Mouse (Mus musculus) hindbrain, postnatal 0 days (tissue): Measurements from ENCODE around the gene Kalrn. TPM values are rescaled to one million over a fixed set of nuclear protein-coding genes. Genes with fewer than 3 reads are reported as not detected.

Experiments
- ATAC-seq: fragments of 200-750 bp; cut with Nextera tagmentation; 2 replicates; pipeline ENCODE4 v1.8.0; 2017; ENCODE audit warnings: mild to moderate bottlenecking, moderate TSS enrichment, moderate library complexity
- DNase-seq: peaks from one replicate; pipeline ENCODE4 v3.0.0-alpha.2; 2015; ENCODE audit warnings: low spot score
- H3K27ac ChIP-seq: fragments of 300-500 bp; sonication (generic); 2 replicates; pipeline ENCODE4 v1.5.1; 2014; ENCODE audit warnings: mild to moderate bottlenecking
- H3K27me3 ChIP-seq: fragments of 300-500 bp; sonication (generic); 2 replicates; pipeline ENCODE4 v1.6.1; 2014; ENCODE audit warnings: low read length, mixed read lengths; ENCODE audit not compliant: insufficient read depth
- H3K36me3 ChIP-seq: fragments of 300-500 bp; sonication (generic); 2 replicates; pipeline ENCODE4 v1.6.1; 2014; ENCODE audit warnings: low read length, mixed read lengths; ENCODE audit not compliant: insufficient read depth
- H3K4me1 ChIP-seq: fragments of 300-500 bp; sonication (generic); 2 replicates; pipeline ENCODE4 v1.6.1; 2014; ENCODE audit warnings: antibody characterized with exemption, low read length, mixed read lengths; ENCODE audit not compliant: insufficient read depth
- H3K4me2 ChIP-seq: fragments of 300-500 bp; sonication (generic); 2 replicates; pipeline ENCODE4 v1.6.1; 2014; ENCODE audit warnings: low read depth, mild to moderate bottlenecking, low read length, moderate library complexity, mixed read lengths
- H3K4me3 ChIP-seq: fragments of 300-500 bp; sonication (generic); 2 replicates; pipeline ENCODE4 v1.5.1; 2014; ENCODE audit warnings: low read length
- H3K9ac ChIP-seq: fragments of 300-500 bp; sonication (generic); replicated peaks from 2 replicates; pipeline ENCODE4 v1.6.1; 2014; ENCODE audit warnings: mild to moderate bottlenecking, low read length, moderate library complexity, mixed read lengths
- H3K9me3 ChIP-seq: fragments of 300-500 bp; sonication (generic); 2 replicates; pipeline ENCODE4 v1.6.1; 2016; ENCODE audit warnings: low read length, mixed read lengths
- CTCF ChIP-seq: IDR thresholded peaks from 2 replicates; pipeline ENCODE4 v1.5.1; 2016; ENCODE audit warnings: antibody characterized with exemption, control low read depth, low read depth
- WGBS: fragments of 180-500 bp; shearing (Covaris S2); extraction: QIAGEN DNeasy Blood & Tissue Kit; methylation state at CpG from one replicate; pipeline ENCODE4 v1.1.7; 2014; 5-methylcytosine and 5-hydroxymethylcytosine counted together
- polyA plus RNA-seq: library from polyadenylated mRNA; unstranded; fragments of >200 nt; fragmentation: Nextera tagmentation; extraction: Ambion mirVana; gene quantifications from 2 replicates; pipeline ENCODE4 v1.2.1, GENCODE M21; 2015
- total RNA-seq: library from RNA; depleted of rRNA; stranded (reverse); fragments of >200 nt; gene quantifications from 2 replicates; pipeline ENCODE4 v1.2.3, GENCODE M21; 2014

Gene Kalrn
- total and polyA plus RNA-seq, 2 experiments from 2014 or later = 17.0 to 107 TPM

DNA sequence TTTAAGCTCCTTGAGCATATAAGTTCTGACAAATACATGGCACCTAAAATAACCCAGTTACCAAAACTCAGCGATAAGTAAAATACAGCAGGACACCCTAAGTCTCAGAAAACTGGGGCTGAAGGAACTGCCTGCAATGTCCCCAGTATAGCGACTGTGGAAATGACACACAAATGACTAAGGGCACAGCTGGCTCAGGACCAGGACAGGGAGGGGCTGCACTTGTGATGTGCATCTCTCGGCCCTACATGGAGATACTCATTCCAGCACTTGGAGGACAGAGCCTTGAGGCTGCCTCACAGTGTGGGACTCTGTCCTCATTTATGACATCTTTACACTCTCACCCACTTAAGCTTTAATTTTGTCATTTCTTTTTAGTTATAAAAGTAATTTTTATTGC lies 497.2 kb downstream of the Kalrn start:
- WGBS = 78% methylated on average over 3 of the region's 3 CpGs
- no peaks in the 10 kb centered on the region for H3K9me3 ChIP-seq
- no peak overlapping the region for H3K4me2 ChIP-seq
- H3K4me1 ChIP-seq = no peaks in the 10 kb centered on the region
- no peaks in the 10 kb centered on the region for H3K27me3 ChIP-seq
- H3K36me3 ChIP-seq = no peaks in the 10 kb centered on the region
- no peak overlapping the region for H3K4me3 ChIP-seq
- ATAC-seq = no peak
- H3K9ac ChIP-seq = no peak overlapping the region
- no peak for DNase-seq
- no peak overlapping the region for H3K27ac ChIP-seq
- TF ChIP-seq CTCF = no peak

- Histone ChIP-seq H3K4me1 (no peaks in the 10 kb centered on the region), H3K9ac (no peak overlapping the region), H3K36me3 (no peaks in the 10 kb centered on the region), H3K9me3 (no peaks in the 10 kb centered on the region), H3K27ac (no peak overlapping the region), H3K4me2 (no peak overlapping the region), H3K4me3 (no peak overlapping the region), H3K27me3 (no peaks in the 10 kb centered on the region)
- 94% methylated on average over 4 of the region's 4 CpGs for WGBS
- no peak for DNase-seq
- ATAC-seq = no peak
- TF ChIP-seq CTCF = peak; percentile 27; the same call in 1 of the 2 replicates
These were observed 499.4 kb downstream of the Kalrn start for GRCm38 (mm10) chr16:34073930-34074329.

DNA sequence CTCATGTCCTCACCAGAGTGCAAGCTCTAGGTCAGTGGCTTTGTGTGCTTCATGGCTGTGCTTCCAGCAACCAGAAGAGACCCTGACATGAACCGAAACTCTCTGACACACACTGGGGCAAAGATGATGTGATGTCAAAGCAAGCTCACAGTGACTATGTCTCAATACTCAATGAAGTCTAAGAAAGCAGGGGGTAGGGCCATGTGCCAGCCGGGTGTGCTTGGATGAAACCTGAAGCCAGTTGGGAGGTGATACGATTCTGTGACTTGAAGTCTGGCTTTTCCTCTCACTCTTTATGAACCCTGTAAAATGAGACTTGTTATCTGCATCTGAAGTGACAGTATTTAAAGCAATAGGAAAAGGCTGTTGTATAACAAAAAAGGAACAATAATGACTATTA lies 501.2 kb downstream of the Kalrn start:
- WGBS = 72% methylated on average over 3 of the region's 3 CpGs
- Histone ChIP-seq H3K9ac (no peak overlapping the region), H3K4me3 (no peak overlapping the region), H3K4me1 (no peaks in the 10 kb centered on the region), H3K36me3 (no peaks in the 10 kb centered on the region), H3K9me3 (no peaks in the 10 kb centered on the region), H3K27ac (no peak overlapping the region), H3K4me2 (no peak overlapping the region), H3K27me3 (no peaks in the 10 kb centered on the region)
- TF ChIP-seq CTCF = no peak
- ATAC-seq (no peak), DNase-seq (no peak)

DNA sequence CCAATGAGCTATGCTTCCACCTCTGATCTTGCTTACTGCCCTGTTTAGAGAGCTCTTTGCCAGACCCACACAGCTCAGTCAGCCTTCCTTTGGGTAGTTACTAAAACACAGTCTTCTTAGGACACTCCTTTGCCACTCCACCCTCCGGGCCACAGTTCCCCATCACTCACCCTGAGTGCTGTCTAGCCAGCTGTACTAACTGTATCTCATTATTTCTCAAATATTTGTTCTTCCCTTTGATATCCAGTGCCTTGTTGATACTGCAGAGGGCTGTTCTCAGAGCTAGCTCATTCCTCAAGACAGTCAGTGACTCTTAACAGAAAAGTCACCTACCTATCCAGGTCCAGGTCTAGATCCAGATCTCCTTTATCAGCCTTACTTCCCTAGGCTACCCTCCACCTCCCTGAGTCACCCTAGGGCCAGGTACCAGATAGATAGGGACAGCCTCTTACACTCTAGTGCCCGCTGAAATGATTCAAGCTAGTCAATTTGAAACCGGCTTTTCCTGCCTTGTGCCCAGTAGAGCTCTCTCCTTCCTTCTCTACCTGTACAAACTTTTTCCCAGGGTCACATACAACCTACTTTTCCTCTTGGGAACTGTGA lies 502.0 kb downstream of the Kalrn start:
- no peaks in the 10 kb centered on the region for H3K9me3 ChIP-seq

GRCm38 (mm10) chr16:34069481-34069880 lies 503.9 kb downstream of the Kalrn start:
- H3K4me2 ChIP-seq = no peak overlapping the region
- no peaks in the 10 kb centered on the region for H3K27me3 ChIP-seq
- no peak overlapping the region for H3K4me3 ChIP-seq
- no peak overlapping the region for H3K27ac ChIP-seq
- ATAC-seq = no peak
- no peak for DNase-seq
- H3K4me1 ChIP-seq = no peaks in the 10 kb centered on the region
- no peaks in the 10 kb centered on the region for H3K36me3 ChIP-seq
- no peak overlapping the region for H3K9ac ChIP-seq
- no peak for TF ChIP-seq CTCF
- H3K9me3 ChIP-seq = no peaks in the 10 kb centered on the region
- 85% methylated on average over 3 of the region's 3 CpGs for WGBS

More for the DNA sequence above, 502.0 kb downstream of the Kalrn start:
- Histone ChIP-seq H3K4me3 (no peak overlapping the region), H3K4me1 (no peaks in the 10 kb centered on the region), H3K9ac (no peak overlapping the region), H3K27me3 (no peaks in the 10 kb centered on the region), H3K4me2 (no peak overlapping the region), H3K36me3 (no peaks in the 10 kb centered on the region), H3K27ac (no peak overlapping the region)
- no peak for ATAC-seq
- DNase-seq = no peak
- 95% methylated on average over 3 of the region's 3 CpGs for WGBS
- TF ChIP-seq CTCF = no peak

- H3K9ac ChIP-seq = no peak overlapping the region
- DNase-seq (no peak), ATAC-seq (no peak)
- no peak for TF ChIP-seq CTCF
- no peaks in the 10 kb centered on the region for H3K27me3 ChIP-seq
- H3K4me1 ChIP-seq = no peaks in the 10 kb centered on the region
- H3K9me3 ChIP-seq = no peaks in the 10 kb centered on the region
- no peak overlapping the region for H3K4me3 ChIP-seq
- no peak overlapping the region for H3K4me2 ChIP-seq
- no peaks in the 10 kb centered on the region for H3K36me3 ChIP-seq
- no peak overlapping the region for H3K27ac ChIP-seq
These were observed 506.4 kb downstream of the Kalrn start for GRCm38 (mm10) chr16:34066922-34067321.

DNA sequence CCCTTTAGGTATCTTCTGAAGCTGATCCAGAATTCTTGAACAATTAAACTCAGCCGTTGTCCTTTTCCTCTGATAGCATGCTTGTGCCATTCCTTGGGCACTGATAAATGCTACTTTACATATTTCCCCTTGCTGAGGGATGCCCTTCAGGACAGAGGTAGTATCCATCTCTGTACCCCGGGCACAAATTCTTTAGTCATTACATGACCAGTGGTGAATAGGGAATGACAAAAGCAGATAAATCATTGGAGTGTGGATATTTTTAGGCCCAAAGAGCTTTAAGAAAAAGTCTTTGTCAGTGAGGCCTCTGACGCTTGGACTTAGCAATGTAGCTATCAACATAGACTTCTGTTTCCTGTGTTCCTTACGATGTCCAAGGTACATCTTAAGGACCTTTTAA lies 507.0 kb downstream of the Kalrn start:
- Histone ChIP-seq H3K27ac (no peak overlapping the region), H3K9ac (no peak overlapping the region), H3K9me3 (no peaks in the 10 kb centered on the region), H3K27me3 (no peaks in the 10 kb centered on the region), H3K36me3 (no peaks in the 10 kb centered on the region), H3K4me2 (no peak overlapping the region), H3K4me3 (no peak overlapping the region), H3K4me1 (no peaks in the 10 kb centered on the region)
- DNase-seq (no peak), ATAC-seq (no peak)
- 92% methylated on average over 4 of the region's 4 CpGs for WGBS
- TF ChIP-seq CTCF = no peak
